Mouse (Mus musculus): ENCODE measurements around the gene Grb2.

GRCm38 (mm10) chr11:115672226-115672987, 36.0 kb downstream of the Grb2 start:
- TF ChIP-seq CTCF (IDR thresholded peaks at IDR 0.05; ENCODE audit: insufficient read depth, low read depth, low read length) (no peak), POLR2A (IDR thresholded peaks at IDR 0.05; ENCODE audit: insufficient read depth, low read depth, low read length) (no peak)
